Mouse (Mus musculus): ENCODE measurements around the gene Dnmt3a. TPM values are rescaled to one million over a fixed set of nuclear protein-coding genes. Genes with fewer than 3 reads are reported as not detected.
A peak's percentile ranks its signal among the peaks of the same experiment; 100 is the strongest.

The Dnmt3a gene
- polyA plus RNA-seq, 1 experiment from 2014 or later, result 69.5 TPM

GRCm38 (mm10) chr12:3780405-3780891, 25.4 kb upstream of the Dnmt3a start:
- H3K9me3 ChIP-seq (replicated peaks; ENCODE audit: control insufficient read depth, low read length), result no peaks in the 10 kb centered on the region
- H3K9ac ChIP-seq (replicated peaks; ENCODE audit: low read length), result no peak overlapping the region
- H3K27ac ChIP-seq (replicated peaks; ENCODE audit: low read depth, low read length), result peak overlapping the region; percentile 68
- 8% methylated on average over 8 of the region's 8 CpGs for WGBS
- DNase-seq (ENCODE audit: low spot score) (peak; percentile 70), ATAC-seq (replicated peaks; ENCODE audit: insufficient number of reproducible peaks, low FRiP score, low TSS enrichment, low read depth) (peak; percentile 56)
- H3K4me1 ChIP-seq (ENCODE audit: control insufficient read depth, insufficient read depth, low read length), result peaks cover 6% of the 10 kb centered on the region
- no peaks in the 10 kb centered on the region for H3K27me3 ChIP-seq (ENCODE audit: control insufficient read depth, insufficient read depth, low read length)
- H3K4me3 ChIP-seq (ENCODE audit: low read depth, low read length), result no peak overlapping the region
- no peak overlapping the region for H3K4me2 ChIP-seq (ENCODE audit: low read depth, low read length)
- no peaks in the 10 kb centered on the region for H3K36me3 ChIP-seq (replicated peaks; ENCODE audit: control insufficient read depth, insufficient read depth, low read depth, low read length)

GRCm38 (mm10) chr12:3780931-3781471, 24.8 kb upstream of the Dnmt3a start:
- DNase-seq (ENCODE audit: low spot score), result peak; percentile 69
- H3K27me3 ChIP-seq (ENCODE audit: control insufficient read depth, insufficient read depth, low read length), result no peaks in the 10 kb centered on the region
- H3K9ac ChIP-seq (replicated peaks; ENCODE audit: low read length), result no peak overlapping the region
- H3K4me1 ChIP-seq (ENCODE audit: control insufficient read depth, insufficient read depth, low read length), result peaks cover 6% of the 10 kb centered on the region
- H3K4me3 ChIP-seq (ENCODE audit: low read depth, low read length), result no peak overlapping the region
- WGBS, result 29% methylated on average over 7 of the region's 7 CpGs
- no peak overlapping the region for H3K4me2 ChIP-seq (ENCODE audit: low read depth, low read length)
- peak overlapping the region; percentile 68; the same call in 1 of the 2 replicates for H3K27ac ChIP-seq (replicated peaks; ENCODE audit: low read depth, low read length)
- H3K36me3 ChIP-seq (replicated peaks; ENCODE audit: control insufficient read depth, insufficient read depth, low read depth, low read length), result no peaks in the 10 kb centered on the region
- ATAC-seq (replicated peaks; ENCODE audit: insufficient number of reproducible peaks, low FRiP score, low TSS enrichment, low read depth), result peak; percentile 65
- no peaks in the 10 kb centered on the region for H3K9me3 ChIP-seq (replicated peaks; ENCODE audit: control insufficient read depth, low read length)

GRCm38 (mm10) chr12:3781482-3781881, 24.3 kb upstream of the Dnmt3a start:
- H3K4me3 ChIP-seq (ENCODE audit: low read depth, low read length), result no peak overlapping the region
- H3K4me2 ChIP-seq (ENCODE audit: low read depth, low read length), result no peak overlapping the region
- H3K4me1 ChIP-seq (ENCODE audit: control insufficient read depth, insufficient read depth, low read length), result peaks cover 6% of the 10 kb centered on the region
- H3K27ac ChIP-seq (replicated peaks; ENCODE audit: low read depth, low read length), result peak overlapping the region; percentile 68; the same call in 1 of the 2 replicates
- H3K36me3 ChIP-seq (replicated peaks; ENCODE audit: control insufficient read depth, insufficient read depth, low read depth, low read length), result no peaks in the 10 kb centered on the region
- no peaks in the 10 kb centered on the region for H3K27me3 ChIP-seq (ENCODE audit: control insufficient read depth, insufficient read depth, low read length)
- 10% methylated on average over 8 of the region's 8 CpGs for WGBS
- H3K9ac ChIP-seq (replicated peaks; ENCODE audit: low read length), result no peak overlapping the region
- ATAC-seq (replicated peaks; ENCODE audit: insufficient number of reproducible peaks, low FRiP score, low TSS enrichment, low read depth), result peak; percentile 75
- H3K9me3 ChIP-seq (replicated peaks; ENCODE audit: control insufficient read depth, low read length), result no peaks in the 10 kb centered on the region
- peak; percentile 85 for DNase-seq (ENCODE audit: low spot score)

- H3K36me3 ChIP-seq (replicated peaks; ENCODE audit: control insufficient read depth, insufficient read depth, low read depth, low read length), result no peaks in the 10 kb centered on the region
- no peak overlapping the region for H3K4me3 ChIP-seq (ENCODE audit: low read depth, low read length)
- DNase-seq (ENCODE audit: low spot score) (peak; percentile 21), ATAC-seq (replicated peaks; ENCODE audit: insufficient number of reproducible peaks, low FRiP score, low TSS enrichment, low read depth) (no peak)
- no peak overlapping the region for H3K27ac ChIP-seq (replicated peaks; ENCODE audit: low read depth, low read length)
- 53% methylated on average over 3 of the region's 3 CpGs for WGBS
- no peak overlapping the region for H3K9ac ChIP-seq (replicated peaks; ENCODE audit: low read length)
- no peak overlapping the region for H3K4me2 ChIP-seq (ENCODE audit: low read depth, low read length)
- H3K27me3 ChIP-seq (ENCODE audit: control insufficient read depth, insufficient read depth, low read length), result no peaks in the 10 kb centered on the region
- no peaks in the 10 kb centered on the region for H3K9me3 ChIP-seq (replicated peaks; ENCODE audit: control insufficient read depth, low read length)
- H3K4me1 ChIP-seq (ENCODE audit: control insufficient read depth, insufficient read depth, low read length), result peaks cover 12% of the 10 kb centered on the region
Observed at GRCm38 (mm10) chr12:3783196-3783825, 22.5 kb upstream of the Dnmt3a start.

- DNase-seq (ENCODE audit: low spot score), result no peak
- Histone ChIP-seq H3K27ac (replicated peaks; ENCODE audit: low read depth, low read length) (no peak overlapping the region), H3K4me1 (ENCODE audit: control insufficient read depth, insufficient read depth, low read length) (peaks cover 12% of the 10 kb centered on the region), H3K36me3 (replicated peaks; ENCODE audit: control insufficient read depth, insufficient read depth, low read depth, low read length) (no peaks in the 10 kb centered on the region), H3K4me3 (ENCODE audit: low read depth, low read length) (no peak overlapping the region), H3K27me3 (ENCODE audit: control insufficient read depth, insufficient read depth, low read length) (no peaks in the 10 kb centered on the region), H3K9me3 (replicated peaks; ENCODE audit: control insufficient read depth, low read length) (no peaks in the 10 kb centered on the region), H3K9ac (replicated peaks; ENCODE audit: low read length) (no peak overlapping the region), H3K4me2 (ENCODE audit: low read depth, low read length) (no peak overlapping the region)
- WGBS, result 88% methylated on average over 2 of the region's 2 CpGs
- no peak for ATAC-seq (replicated peaks; ENCODE audit: insufficient number of reproducible peaks, low FRiP score, low TSS enrichment, low read depth)
Observed at GRCm38 (mm10) chr12:3784258-3784657, 21.5 kb upstream of the Dnmt3a start.

- WGBS, result 82% methylated on average over 4 of the region's 4 CpGs
- ATAC-seq (replicated peaks; ENCODE audit: insufficient number of reproducible peaks, low FRiP score, low TSS enrichment, low read depth) (no peak), DNase-seq (ENCODE audit: low spot score) (no peak)
Observed at GRCm38 (mm10) chr12:3784729-3785128, 21.1 kb upstream of the Dnmt3a start.

GRCm38 (mm10) chr12:3787041-3787440, 18.8 kb upstream of the Dnmt3a start:
- DNase-seq (ENCODE audit: low spot score) (no peak), ATAC-seq (replicated peaks; ENCODE audit: insufficient number of reproducible peaks, low FRiP score, low TSS enrichment, low read depth) (no peak)
- H3K4me1 ChIP-seq (ENCODE audit: control insufficient read depth, insufficient read depth, low read length), result peaks cover 8% of the 10 kb centered on the region
- no peak overlapping the region for H3K4me3 ChIP-seq (ENCODE audit: low read depth, low read length)
- H3K9me3 ChIP-seq (replicated peaks; ENCODE audit: control insufficient read depth, low read length), result no peaks in the 10 kb centered on the region
- no peaks in the 10 kb centered on the region for H3K27me3 ChIP-seq (ENCODE audit: control insufficient read depth, insufficient read depth, low read length)
- no peak overlapping the region for H3K27ac ChIP-seq (replicated peaks; ENCODE audit: low read depth, low read length)
- no peak overlapping the region for H3K4me2 ChIP-seq (ENCODE audit: low read depth, low read length)
- H3K9ac ChIP-seq (replicated peaks; ENCODE audit: low read length), result no peak overlapping the region
- WGBS, result 27% methylated on average over 3 of the region's 3 CpGs
- no peaks in the 10 kb centered on the region for H3K36me3 ChIP-seq (replicated peaks; ENCODE audit: control insufficient read depth, insufficient read depth, low read depth, low read length)

More at GRCm38 (mm10) chr12:3784729-3785128, 21.1 kb upstream of the Dnmt3a start:
- Histone ChIP-seq H3K9ac (replicated peaks; ENCODE audit: low read length) (no peak overlapping the region), H3K36me3 (replicated peaks; ENCODE audit: control insufficient read depth, insufficient read depth, low read depth, low read length) (no peaks in the 10 kb centered on the region), H3K4me3 (ENCODE audit: low read depth, low read length) (no peak overlapping the region), H3K4me1 (ENCODE audit: control insufficient read depth, insufficient read depth, low read length) (peaks cover 12% of the 10 kb centered on the region), H3K4me2 (ENCODE audit: low read depth, low read length) (no peak overlapping the region), H3K27me3 (ENCODE audit: control insufficient read depth, insufficient read depth, low read length) (no peaks in the 10 kb centered on the region), H3K27ac (replicated peaks; ENCODE audit: low read depth, low read length) (no peak overlapping the region), H3K9me3 (replicated peaks; ENCODE audit: control insufficient read depth, low read length) (no peaks in the 10 kb centered on the region)

- no peaks in the 10 kb centered on the region for H3K27me3 ChIP-seq (ENCODE audit: control insufficient read depth, insufficient read depth, low read length)
- H3K27ac ChIP-seq (replicated peaks; ENCODE audit: low read depth, low read length), result peak overlapping the region; percentile 11; the same call in 1 of the 2 replicates
- 25% methylated on average over 1 of the region's 1 CpGs for WGBS
- ATAC-seq (replicated peaks; ENCODE audit: insufficient number of reproducible peaks, low FRiP score, low TSS enrichment, low read depth), result 0 out of 2 replicates have a peak, but pooled peaks have one; percentile 12
- H3K4me2 ChIP-seq (ENCODE audit: low read depth, low read length), result no peak overlapping the region
- no peaks in the 10 kb centered on the region for H3K36me3 ChIP-seq (replicated peaks; ENCODE audit: control insufficient read depth, insufficient read depth, low read depth, low read length)
- DNase-seq (ENCODE audit: low spot score), result peak; percentile 61
- no peak overlapping the region for H3K4me3 ChIP-seq (ENCODE audit: low read depth, low read length)
- H3K9ac ChIP-seq (replicated peaks; ENCODE audit: low read length), result no peak overlapping the region
- H3K4me1 ChIP-seq (ENCODE audit: control insufficient read depth, insufficient read depth, low read length), result peaks cover 8% of the 10 kb centered on the region
- no peaks in the 10 kb centered on the region for H3K9me3 ChIP-seq (replicated peaks; ENCODE audit: control insufficient read depth, low read length)
Observed at GRCm38 (mm10) chr12:3787541-3787940, 18.3 kb upstream of the Dnmt3a start.

Data from embryonic facial prominence, embryonic 11.5 days (tissue).